Mouse (Mus musculus): ENCODE results near the gene Sv2b.

- TF ChIP-seq CTCF (IDR thresholded peaks at IDR 0.05; ENCODE audit: low read depth), result peak; percentile 27; the same call in 1 of the 2 replicates
- no peak for TF ChIP-seq EP300 (optimal IDR thresholded peaks at IDR 0.05)
These were observed 161.9 kb downstream of the Sv2b start for GRCm38 (mm10) chr7:75147174-75147573.

All from stomach, postnatal 0 days (tissue).